Mouse (Mus musculus): ENCODE measurements at regions not wholly inside any gene's neighbourhood (a gene's known extent, or its start where the extent isn't known, plus 50 kb on each side); places are given as distances from the start of the nearest gene placed in this dataset.

- DNase-seq = no peak
These were observed 62.0 kb downstream of the Tpra1 start for GRCm38 (mm10) chr6:88964071-88964470.

- no peak for DNase-seq
These were observed 62.9 kb downstream of the Tpra1 start for GRCm38 (mm10) chr6:88964911-88965310.

GRCm38 (mm10) chr6:88965361-88966226 is 63.5 kb downstream of the Tpra1 start:
- DNase-seq = no peak

- peak; percentile 33 for DNase-seq
These were observed 64.5 kb downstream of the Tpra1 start for GRCm38 (mm10) chr6:88966501-88966900.

- DNase-seq = no peak
These were observed 66.8 kb downstream of the Tpra1 start for GRCm38 (mm10) chr6:88968842-88969241.

GRCm38 (mm10) chr6:88971729-88972128 is 69.7 kb downstream of the Tpra1 start:
- peak; percentile 83 for DNase-seq

GRCm38 (mm10) chr6:88974457-88974856 is 72.4 kb downstream of the Tpra1 start:
- no peak for DNase-seq

- no peak for DNase-seq
These were observed 74.5 kb downstream of the Tpra1 start for GRCm38 (mm10) chr6:88976581-88976980.

- DNase-seq = peak; percentile 33
These were observed 74.9 kb downstream of the Tpra1 start for GRCm38 (mm10) chr6:88976994-88977393.

GRCm38 (mm10) chr6:88978970-88979369 is 76.9 kb downstream of the Tpra1 start:
- DNase-seq = no peak

- DNase-seq = peak; percentile 80
These were observed 78.1 kb downstream of the Tpra1 start for GRCm38 (mm10) chr6:88980112-88980511.

- DNase-seq = peak; percentile 29
These were observed 79.5 kb downstream of the Tpra1 start for GRCm38 (mm10) chr6:88981544-88981943.

GRCm38 (mm10) chr6:88984170-88984569 is 82.1 kb downstream of the Tpra1 start:
- no peak for DNase-seq

- no peak for DNase-seq
These were observed 82.8 kb downstream of the Tpra1 start for GRCm38 (mm10) chr6:88984863-88985262.

GRCm38 (mm10) chr6:88988551-88988950 is 86.5 kb downstream of the Tpra1 start:
- no peak for DNase-seq

GRCm38 (mm10) chr6:88989617-88990299 is 87.7 kb downstream of the Tpra1 start:
- DNase-seq = no peak

- DNase-seq = peak; percentile 23
These were observed 88.2 kb downstream of the Tpra1 start for GRCm38 (mm10) chr6:88990300-88990685.

GRCm38 (mm10) chr6:88995077-88995476 is 93.0 kb downstream of the Tpra1 start:
- DNase-seq = no peak

GRCm38 (mm10) chr6:88998927-88999722 is 97.1 kb downstream of the Tpra1 start:
- DNase-seq = no peak

- DNase-seq = peak; percentile 21
These were observed 98.3 kb downstream of the Tpra1 start for GRCm38 (mm10) chr6:89000359-89000758.

GRCm38 (mm10) chr6:89003197-89003923 is 101.3 kb downstream of the Tpra1 start:
- no peak for DNase-seq

- DNase-seq = no peak
These were observed 103.0 kb downstream of the Tpra1 start for GRCm38 (mm10) chr6:89005094-89005493.

Data from adrenal gland, postnatal 14 days (tissue).